Mouse (Mus musculus) subcutaneous adipose tissue, adult 2 months (tissue): ENCODE data around the gene Prkaca. TPM values are rescaled to one million over a fixed set of nuclear protein-coding genes. Genes with fewer than 3 reads are reported as not detected.

Experiments
- polyA plus RNA-seq: library from polyadenylated mRNA; depleted of rRNA; stranded (reverse); fragments of >200 nt; gene quantifications from 2 replicates; pipeline ENCODE4 v1.2.3, GENCODE M21; 2012; ENCODE audit warnings: low replicate concordance; rRNA removed

Gene Prkaca
- polyA plus RNA-seq, result 150 and 220 TPM in 2 replicates

GRCm38 (mm10) chr8:83972150-83973120 is at the start of gene Prkaca:
Gene Prkaca, plus strand, starts transcription at chr8:83972993.

GRCm38 (mm10) chr8:83955106-83955957 is 17.5 kb upstream of the Prkaca start, which contains the start of the genes Gm10644 and Asf1b:
Gene Gm10644, minus strand, starts transcription at chr8:83955205.
Gene Asf1b, plus strand, starts transcription at chr8:83955507.

GRCm38 (mm10) chr8:83997511-83998141 is 24.8 kb downstream of the Prkaca start, which contains the start of gene Samd1:
Gene Samd1, plus strand, starts transcription at chr8:83997672.

GRCm38 (mm10) chr8:84001281-84002000 is 28.6 kb downstream of the Prkaca start, which contains the start of gene 1700067K01Rik:
Gene 1700067K01Rik, plus strand, starts transcription at chr8:84001502.

GRCm38 (mm10) chr8:84011705-84012498 is 39.1 kb downstream of the Prkaca start, which contains the start of gene 2210011C24Rik:
Gene 2210011C24Rik, minus strand, starts transcription at chr8:84012171.

GRCm38 (mm10) chr8:84021096-84021495 is 48.3 kb downstream of the Prkaca start, which contains the start of gene Palm3:
Gene Palm3, plus strand, starts transcription at chr8:84021471.

GRCm38 (mm10) chr8:84042066-84042947 is 69.5 kb downstream of the Prkaca start, which contains the start of gene Il27ra:
Gene Il27ra, minus strand, starts transcription at chr8:84042589.

GRCm38 (mm10) chr8:84044900-84045299 is 72.1 kb downstream of the Prkaca start, which contains the start of gene Rln3:
Gene Rln3, minus strand, starts transcription at chr8:84045000.

Other genes with a start within 250 kb of the Prkaca start
- 82.7 and 155 TPM in 2 replicates for gene Adgre5, start 231.7 kb upstream of the Prkaca start, polyA plus RNA-seq
- 33.2 and 156 TPM in 2 replicates for gene Adgrl1, start 72.9 kb upstream of the Prkaca start, polyA plus RNA-seq
- gene Gm10644, start 17.8 kb upstream of the Prkaca start, polyA plus RNA-seq, result 1.9 and 5.0 TPM in 2 replicates
- gene Asf1b, start 17.5 kb upstream of the Prkaca start, polyA plus RNA-seq, result 4.3 and 13.9 TPM in 2 replicates
- 30.8 and 82.0 TPM in 2 replicates for gene Samd1, start 24.7 kb downstream of the Prkaca start, polyA plus RNA-seq
- gene 1700067K01Rik, start 28.5 kb downstream of the Prkaca start, polyA plus RNA-seq, result 0.39 TPM in 1 of 2 replicates, not detected in the other
- 0.24 and 0.27 TPM in 2 replicates for gene 2210011C24Rik, start 39.2 kb downstream of the Prkaca start, polyA plus RNA-seq
- gene Palm3, start 48.5 kb downstream of the Prkaca start, polyA plus RNA-seq, result 0.24 and 2.2 TPM in 2 replicates
- gene Il27ra, start 69.6 kb downstream of the Prkaca start, polyA plus RNA-seq, result 6.8 and 7.1 TPM in 2 replicates
- 0.23 and 0.31 TPM in 2 replicates for gene Rln3, start 72.0 kb downstream of the Prkaca start, polyA plus RNA-seq
- 0.59 and 2.2 TPM in 2 replicates for gene Gm10643, start 92.1 kb downstream of the Prkaca start, polyA plus RNA-seq
- 13.7 and 31.8 TPM in 2 replicates for gene Rfx1, start 93.8 kb downstream of the Prkaca start, polyA plus RNA-seq
- gene Dcaf15, start 131.8 kb downstream of the Prkaca start, polyA plus RNA-seq, result 30.1 and 50.5 TPM in 2 replicates
- gene Podnl1, start 153.0 kb downstream of the Prkaca start, polyA plus RNA-seq, result 2.0 and 2.4 TPM in 2 replicates
- 22.7 and 43.0 TPM in 2 replicates for gene Cc2d1a, start 174.9 kb downstream of the Prkaca start, polyA plus RNA-seq
- gene 4930432K21Rik, start 175.0 kb downstream of the Prkaca start, polyA plus RNA-seq, result 0.67 and 1.2 TPM in 2 replicates
- 0.73 and 4.0 TPM in 2 replicates for gene Nanos3, start 212.2 kb downstream of the Prkaca start, polyA plus RNA-seq